ENCODE assay signal across 14 mouse cellular contexts in the genomic region with DNA sequence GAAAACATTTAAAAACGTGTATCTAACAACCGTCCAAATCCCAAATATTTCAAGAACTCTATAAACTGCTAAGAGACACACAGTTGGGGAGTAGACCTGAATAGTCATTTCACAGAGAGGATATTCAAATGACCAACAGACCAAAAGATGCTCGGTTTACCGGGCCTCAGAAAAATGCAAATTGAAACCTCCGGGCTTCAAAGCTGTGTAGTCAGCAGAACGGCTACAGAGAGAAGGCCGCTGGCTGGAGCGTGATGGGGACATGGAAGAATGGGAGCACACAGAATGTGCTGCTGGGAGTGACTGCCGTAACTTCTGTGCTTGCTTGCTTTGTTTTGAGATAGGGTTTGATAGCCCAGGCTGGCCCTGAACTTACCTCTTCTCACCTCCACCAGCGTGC. TPM values are rescaled to one million over a fixed set of nuclear protein-coding genes. Genes with fewer than 3 reads are reported as not detected.
DNase-seq lines count a peak whose midpoint lies in the region; ATAC-seq and TF ChIP-seq lines count a peak whose summit lies in the region.
"Had no signal": no experiment of that assay in that cellular context is flagged by ENCODE, and none has a peak within 500 bp of the region (broad histone marks: within the 10 kb centered on the region; RNA-seq: fewer than 3 reads in every experiment).

No protein-coding gene starts in this region.

- H3K9me3 ChIP-seq in embryonic facial prominence, embryonic 12.5 days = no peaks in the 10 kb centered on the region
- H3K9me3 ChIP-seq in embryonic facial prominence, embryonic 10.5 days = no peaks in the 10 kb centered on the region
- no peaks in the 10 kb centered on the region for H3K9me3 ChIP-seq in lung, embryonic 14.5 days (ENCODE audit: low read depth, low read length)
- H3K9me3 ChIP-seq in lung, postnatal 0 days (ENCODE audit: low read length) = no peaks in the 10 kb centered on the region
- no peaks in the 10 kb centered on the region for H3K9me3 ChIP-seq in liver, embryonic 11.5 days (ENCODE audit: control insufficient read depth, low read length)

- H3K4me1 ChIP-seq in embryonic facial prominence, embryonic 12.5 days = peaks cover 7% of the 10 kb centered on the region; the same call in 1 of the 2 replicates
- peaks cover 26% of the 10 kb centered on the region for H3K4me1 ChIP-seq in embryonic facial prominence, embryonic 10.5 days
- no peaks in the 10 kb centered on the region for H3K4me1 ChIP-seq in lung, embryonic 14.5 days (ENCODE audit: insufficient read depth)
- peaks cover 9% of the 10 kb centered on the region; the same call in 1 of the 2 replicates for H3K4me1 ChIP-seq in lung, postnatal 0 days (ENCODE audit: insufficient read depth, low read depth, low read length)
- H3K4me1 ChIP-seq in liver, embryonic 11.5 days (replicated peaks; ENCODE audit: control insufficient read depth, insufficient read depth, low read length) = peaks cover 13% of the 10 kb centered on the region

- ATAC-seq in embryonic facial prominence, embryonic 12.5 days (ENCODE audit: insufficient number of reproducible peaks, insufficient read depth, low FRiP score, low TSS enrichment) = no peak
- ATAC-seq in lung, embryonic 14.5 days (ENCODE audit: insufficient read depth) = no peak
- no peak for ATAC-seq in lung, postnatal 0 days
- no peak for ATAC-seq in liver, embryonic 11.5 days (replicated peaks; ENCODE audit: low FRiP score)

- WGBS in embryonic facial prominence, embryonic 12.5 days = 79% methylated on average over 10 of the region's 10 CpGs
- 84% methylated on average over 10 of the region's 10 CpGs for WGBS in embryonic facial prominence, embryonic 10.5 days
- WGBS in lung, embryonic 14.5 days = 79% methylated on average over 10 of the region's 10 CpGs
- 81% methylated on average over 10 of the region's 10 CpGs for WGBS in lung, postnatal 0 days
- WGBS in liver, embryonic 11.5 days = 82% methylated on average over 10 of the region's 10 CpGs

- no peak overlapping the region for H3K27ac ChIP-seq in embryonic facial prominence, embryonic 12.5 days
- H3K27ac ChIP-seq in embryonic facial prominence, embryonic 10.5 days (replicated peaks) = no peak overlapping the region
- H3K27ac ChIP-seq in lung, embryonic 14.5 days (ENCODE audit: low read depth) = no peak overlapping the region
- H3K27ac ChIP-seq in lung, postnatal 0 days (ENCODE audit: low read length) = no peak overlapping the region
- H3K27ac ChIP-seq in liver, embryonic 11.5 days (ENCODE audit: low read depth, low read length) = no peak overlapping the region
- H3K27ac ChIP-seq: kidney, postnatal 0 days; left cerebral cortex, adult 2 months had no signal

- H3K4me2 ChIP-seq in embryonic facial prominence, embryonic 12.5 days (replicated peaks) = no peak overlapping the region
- peak overlapping the region; percentile 83; the same call in 1 of the 2 replicates for H3K4me2 ChIP-seq in lung, embryonic 14.5 days
- no peak overlapping the region for H3K4me2 ChIP-seq in lung, postnatal 0 days (replicated peaks; ENCODE audit: low read depth, low read length)
- H3K4me2 ChIP-seq in liver, embryonic 11.5 days = peak overlapping the region; percentile 93; the same call in 1 of the 2 replicates

- no peak for TF ChIP-seq CTCF in lung, embryonic 14.5 days (IDR thresholded peaks at IDR 0.05; ENCODE audit: low read depth)
- TF ChIP-seq CTCF in lung, postnatal 0 days (IDR thresholded peaks at IDR 0.05) = no peak

- no peaks in the 10 kb centered on the region for H3K36me3 ChIP-seq in embryonic facial prominence, embryonic 12.5 days
- H3K36me3 ChIP-seq in embryonic facial prominence, embryonic 10.5 days (replicated peaks) = no peaks in the 10 kb centered on the region
- no peaks in the 10 kb centered on the region for H3K36me3 ChIP-seq in lung, embryonic 14.5 days (ENCODE audit: insufficient read depth)
- H3K36me3 ChIP-seq in lung, postnatal 0 days (ENCODE audit: insufficient read depth, low read length) = no peaks in the 10 kb centered on the region
- no peaks in the 10 kb centered on the region for H3K36me3 ChIP-seq in liver, embryonic 11.5 days (ENCODE audit: control insufficient read depth, insufficient read depth, low read length)
- H3K36me3 ChIP-seq in splenic B cell, adult 2 months (ENCODE audit: control insufficient read depth, insufficient read depth, low read length, poor library complexity, severe bottlenecking) = no peaks in the 10 kb centered on the region

- H3K4me3 ChIP-seq in embryonic facial prominence, embryonic 12.5 days = no peak overlapping the region
- no peak overlapping the region; the same call in 1 of the 2 replicates for H3K4me3 ChIP-seq in embryonic facial prominence, embryonic 10.5 days
- no peak overlapping the region for H3K4me3 ChIP-seq in lung, embryonic 14.5 days (ENCODE audit: low read depth, low read length)
- no peak overlapping the region for H3K4me3 ChIP-seq in lung, postnatal 0 days (ENCODE audit: low read depth, low read length)
- no peak overlapping the region; the same call in 1 of the 2 replicates for H3K4me3 ChIP-seq in liver, embryonic 11.5 days (ENCODE audit: low read depth, low read length)

- H3K9ac ChIP-seq in embryonic facial prominence, embryonic 12.5 days = 0 out of 2 replicates have a peak overlapping the region, but pooled peaks have one; percentile 4
- H3K9ac ChIP-seq in lung, embryonic 14.5 days = peak overlapping the region; percentile 85; the same call in 1 of the 2 replicates
- no peak overlapping the region for H3K9ac ChIP-seq in lung, postnatal 0 days (replicated peaks; ENCODE audit: low read depth)
- H3K9ac ChIP-seq in liver, embryonic 11.5 days (ENCODE audit: low read depth, low read length) = no peak overlapping the region

- DNase-seq in embryonic facial prominence, embryonic 10.5 days (ENCODE audit: low spot score) = no peak
- no peak for DNase-seq in lung, embryonic 14.5 days
- DNase-seq in lung, postnatal 0 days (ENCODE audit: low spot score) = no peak
- DNase-seq in liver, embryonic 11.5 days (ENCODE audit: low spot score) = no peak
- DNase-seq in splenic B cell, adult 2 months (ENCODE audit: low read depth, low spot score) = peak; percentile 29
- DNase-seq in adrenal gland, postnatal 10 days = no peak
- no peak for DNase-seq in layer of hippocampus, adult 11-12 months (ENCODE audit: low spot score)
- DNase-seq: cerebellum, adult 2 months; gastrocnemius, postnatal 25 days; lung, postnatal 14 days; thymus, adult 2 months had no signal

- H3K27me3 ChIP-seq in embryonic facial prominence, embryonic 12.5 days = no peaks in the 10 kb centered on the region
- no peaks in the 10 kb centered on the region for H3K27me3 ChIP-seq in embryonic facial prominence, embryonic 10.5 days (replicated peaks; ENCODE audit: low read depth, poor library complexity, severe bottlenecking)
- H3K27me3 ChIP-seq in lung, embryonic 14.5 days (ENCODE audit: insufficient read depth, low read length) = no peaks in the 10 kb centered on the region
- H3K27me3 ChIP-seq in lung, postnatal 0 days (replicated peaks; ENCODE audit: insufficient read depth, low read length) = no peaks in the 10 kb centered on the region
- H3K27me3 ChIP-seq in liver, embryonic 11.5 days (replicated peaks; ENCODE audit: control insufficient read depth, insufficient read depth, low read length) = no peaks in the 10 kb centered on the region
- H3K27me3 ChIP-seq in splenic B cell, adult 2 months (ENCODE audit: control insufficient read depth, insufficient read depth, low read length, poor library complexity, severe bottlenecking) = no peaks in the 10 kb centered on the region

- no peak for TF ChIP-seq EP300 in lung, postnatal 0 days (IDR thresholded peaks at IDR 0.05)

RNA-seq across cellular contexts. Expression of a gene that starts 1.6 kb away (rescaled TPM):
- polyA plus RNA-seq in embryonic facial prominence, embryonic 12.5 days (2016; fragmentation: Nextera tagmentation; extraction: Ambion mirVana) = 108 and 112 TPM in 2 replicates
- 84.6 and 86.8 TPM in 2 replicates for polyA plus RNA-seq in embryonic facial prominence, embryonic 10.5 days (2016; fragmentation: Nextera tagmentation; extraction: Ambion mirVana)
- 129 and 133 TPM in 2 replicates for polyA plus RNA-seq in lung, embryonic 14.5 days (2014; fragmentation: Nextera tagmentation; extraction: Ambion mirVana)
- polyA plus RNA-seq in lung, postnatal 0 days (2015; fragmentation: Nextera tagmentation; extraction: Ambion mirVana) = 125 and 130 TPM in 2 replicates
- polyA plus RNA-seq in liver, embryonic 11.5 days (2014; fragmentation: Nextera tagmentation; extraction: Ambion mirVana) = 98.7 and 108 TPM in 2 replicates
- total RNA-seq in adrenal gland, postnatal 10 days (2021) = 100 to 1,000 TPM; 128 to 136 TPM

RNA-seq across cellular contexts. Expression of a gene that starts 1.7 kb away (rescaled TPM):
- 11.6 and 13.3 TPM in 2 replicates for polyA plus RNA-seq in embryonic facial prominence, embryonic 12.5 days (2016; fragmentation: Nextera tagmentation; extraction: Ambion mirVana)
- polyA plus RNA-seq in embryonic facial prominence, embryonic 10.5 days (2016; fragmentation: Nextera tagmentation; extraction: Ambion mirVana) = 20.3 and 21.8 TPM in 2 replicates
- 11.6 and 12.0 TPM in 2 replicates for polyA plus RNA-seq in lung, embryonic 14.5 days (2014; fragmentation: Nextera tagmentation; extraction: Ambion mirVana)
- 11.0 and 11.5 TPM in 2 replicates for polyA plus RNA-seq in lung, postnatal 0 days (2015; fragmentation: Nextera tagmentation; extraction: Ambion mirVana)
- polyA plus RNA-seq in liver, embryonic 11.5 days (2014; fragmentation: Nextera tagmentation; extraction: Ambion mirVana) = 10.5 and 11.0 TPM in 2 replicates
- total RNA-seq in adrenal gland, postnatal 10 days (2021) = 1 to 10 TPM; 8.0 to 8.4 TPM

RNA-seq across cellular contexts. Expression of a gene that starts 12.5 kb away (rescaled TPM):
- polyA plus RNA-seq in embryonic facial prominence, embryonic 12.5 days (2016; fragmentation: Nextera tagmentation; extraction: Ambion mirVana) = 49.5 and 52.7 TPM in 2 replicates
- polyA plus RNA-seq in embryonic facial prominence, embryonic 10.5 days (2016; fragmentation: Nextera tagmentation; extraction: Ambion mirVana) = 51.4 and 57.5 TPM in 2 replicates
- polyA plus RNA-seq in lung, embryonic 14.5 days (2014; fragmentation: Nextera tagmentation; extraction: Ambion mirVana) = 39.6 and 41.1 TPM in 2 replicates
- polyA plus RNA-seq in lung, postnatal 0 days (2015; fragmentation: Nextera tagmentation; extraction: Ambion mirVana) = 22.5 and 23.2 TPM in 2 replicates
- polyA plus RNA-seq in liver, embryonic 11.5 days (2014; fragmentation: Nextera tagmentation; extraction: Ambion mirVana) = 55.4 and 57.2 TPM in 2 replicates
- total RNA-seq in adrenal gland, postnatal 10 days (2021) = 100 to 1,000 TPM in 1 of 2 experiments, 10 to 100 TPM in 1; 93.6 to 102 TPM

RNA-seq across cellular contexts. Expression of a gene that starts 22.5 kb away (rescaled TPM):
- 77.6 and 83.5 TPM in 2 replicates for polyA plus RNA-seq in embryonic facial prominence, embryonic 12.5 days (2016; fragmentation: Nextera tagmentation; extraction: Ambion mirVana)
- polyA plus RNA-seq in embryonic facial prominence, embryonic 10.5 days (2016; fragmentation: Nextera tagmentation; extraction: Ambion mirVana) = 93.5 and 95.6 TPM in 2 replicates
- 84.8 and 87.0 TPM in 2 replicates for polyA plus RNA-seq in lung, embryonic 14.5 days (2014; fragmentation: Nextera tagmentation; extraction: Ambion mirVana)
- polyA plus RNA-seq in lung, postnatal 0 days (2015; fragmentation: Nextera tagmentation; extraction: Ambion mirVana) = 39.4 and 44.4 TPM in 2 replicates
- 90.9 and 95.2 TPM in 2 replicates for polyA plus RNA-seq in liver, embryonic 11.5 days (2014; fragmentation: Nextera tagmentation; extraction: Ambion mirVana)
- total RNA-seq in adrenal gland, postnatal 10 days (2021) = 10 to 100 TPM; 25.3 to 29.3 TPM

Comparison
In these comparisons a context has a peak if more than half of its experiments do, and no peak if none do; other contexts are left out.
1. H3K4me2 ChIP-seq: peak in lung, embryonic 14.5 days (single experiment) and liver, embryonic 11.5 days (single experiment); none in embryonic facial prominence, embryonic 12.5 days (single experiment) and lung, postnatal 0 days (single experiment).
2. H3K9ac ChIP-seq: peak in embryonic facial prominence, embryonic 12.5 days (single experiment) and lung, embryonic 14.5 days (single experiment); none in lung, postnatal 0 days (single experiment) and liver, embryonic 11.5 days (single experiment).